Mouse (Mus musculus): Measurements from ENCODE around the gene Parvb. TPM values are rescaled to one million over a fixed set of nuclear protein-coding genes. Genes with fewer than 3 reads are reported as not detected.
A peak's percentile ranks its signal among the peaks of the same experiment; 100 is the strongest.

The Parvb gene
- polyA plus RNA-seq, 1 experiment from 2014 or later, result 3.7 TPM

GRCm38 (mm10) chr15:84246195-84246594 is 14.4 kb downstream of the Parvb start:
- no peak for ATAC-seq (ENCODE audit: low FRiP score, low read depth)
- Histone ChIP-seq H3K4me3 (no peak overlapping the region), H3K27me3 (no peaks in the 10 kb centered on the region), H3K9me3 (no peaks in the 10 kb centered on the region), H3K4me2 (no peak overlapping the region), H3K9ac (no peak overlapping the region), H3K36me3 (no peaks in the 10 kb centered on the region), H3K27ac (replicated peaks) (peak overlapping the region; percentile 36; the same call in 1 of the 2 replicates), H3K4me1 (replicated peaks) (peaks cover 12% of the 10 kb centered on the region)
- 80% methylated on average over 6 of the region's 6 CpGs for WGBS

GRCm38 (mm10) chr15:84247309-84247708 is 15.5 kb downstream of the Parvb start:
- Histone ChIP-seq H3K27me3 (no peaks in the 10 kb centered on the region), H3K4me1 (replicated peaks) (peaks cover 16% of the 10 kb centered on the region), H3K4me2 (no peak overlapping the region), H3K27ac (replicated peaks) (no peak overlapping the region), H3K4me3 (no peak overlapping the region), H3K9ac (no peak overlapping the region), H3K9me3 (no peaks in the 10 kb centered on the region), H3K36me3 (no peaks in the 10 kb centered on the region)
- ATAC-seq (ENCODE audit: low FRiP score, low read depth), result no peak
- WGBS, result 86% methylated on average over 3 of the region's 3 CpGs

- Histone ChIP-seq H3K4me3 (no peak overlapping the region), H3K27me3 (no peaks in the 10 kb centered on the region), H3K4me1 (replicated peaks) (peaks cover 10% of the 10 kb centered on the region), H3K9ac (no peak overlapping the region), H3K36me3 (no peaks in the 10 kb centered on the region), H3K4me2 (no peak overlapping the region), H3K9me3 (no peaks in the 10 kb centered on the region), H3K27ac (replicated peaks) (no peak overlapping the region)
- WGBS, result 29% methylated on average over 13 of the region's 13 CpGs
- 0 out of 2 replicates have a peak, but pooled peaks have one; percentile 19 for ATAC-seq (ENCODE audit: low FRiP score, low read depth)
Observed at GRCm38 (mm10) chr15:84251227-84251626, 19.4 kb downstream of the Parvb start.

- 96% methylated on average over 7 of the region's 7 CpGs for WGBS
- peaks cover 19% of the 10 kb centered on the region for H3K4me1 ChIP-seq (replicated peaks)
- H3K27ac ChIP-seq (replicated peaks), result no peak overlapping the region
- H3K9me3 ChIP-seq, result no peaks in the 10 kb centered on the region
- H3K27me3 ChIP-seq, result no peaks in the 10 kb centered on the region
- H3K4me2 ChIP-seq, result no peak overlapping the region
- H3K9ac ChIP-seq, result no peak overlapping the region
- H3K4me3 ChIP-seq, result no peak overlapping the region
- no peaks in the 10 kb centered on the region for H3K36me3 ChIP-seq
- ATAC-seq (ENCODE audit: low FRiP score, low read depth), result no peak
Observed at GRCm38 (mm10) chr15:84252645-84253044, 20.8 kb downstream of the Parvb start.

GRCm38 (mm10) chr15:84253757-84254156 is 21.9 kb downstream of the Parvb start:
- no peak overlapping the region for H3K4me3 ChIP-seq
- H3K27me3 ChIP-seq, result no peaks in the 10 kb centered on the region
- WGBS, result 54% methylated on average over 11 of the region's 11 CpGs
- H3K9me3 ChIP-seq, result no peaks in the 10 kb centered on the region
- H3K27ac ChIP-seq (replicated peaks), result no peak overlapping the region
- no peak overlapping the region for H3K4me2 ChIP-seq
- no peaks in the 10 kb centered on the region for H3K36me3 ChIP-seq
- peaks cover 19% of the 10 kb centered on the region for H3K4me1 ChIP-seq (replicated peaks)
- ATAC-seq (ENCODE audit: low FRiP score, low read depth), result no peak
- H3K9ac ChIP-seq, result no peak overlapping the region

GRCm38 (mm10) chr15:84254387-84254786 is 22.5 kb downstream of the Parvb start:
- WGBS, result 59% methylated on average over 8 of the region's 8 CpGs
- Histone ChIP-seq H3K4me3 (no peak overlapping the region), H3K4me2 (no peak overlapping the region), H3K4me1 (replicated peaks) (peaks cover 19% of the 10 kb centered on the region), H3K27ac (replicated peaks) (no peak overlapping the region), H3K9ac (no peak overlapping the region), H3K9me3 (no peaks in the 10 kb centered on the region), H3K36me3 (no peaks in the 10 kb centered on the region), H3K27me3 (no peaks in the 10 kb centered on the region)
- ATAC-seq (ENCODE audit: low FRiP score, low read depth), result no peak

- Histone ChIP-seq H3K27me3 (no peaks in the 10 kb centered on the region), H3K4me2 (no peak overlapping the region), H3K4me3 (no peak overlapping the region), H3K9ac (no peak overlapping the region), H3K4me1 (replicated peaks) (peaks cover 29% of the 10 kb centered on the region), H3K9me3 (no peaks in the 10 kb centered on the region), H3K27ac (replicated peaks) (no peak overlapping the region), H3K36me3 (no peaks in the 10 kb centered on the region)
- WGBS, result 75% methylated on average over 12 of the region's 12 CpGs
- no peak for ATAC-seq (ENCODE audit: low FRiP score, low read depth)
Observed at GRCm38 (mm10) chr15:84256254-84256850, 24.5 kb downstream of the Parvb start.

GRCm38 (mm10) chr15:84256864-84257263 is 25.0 kb downstream of the Parvb start:
- no peaks in the 10 kb centered on the region for H3K36me3 ChIP-seq
- no peak overlapping the region for H3K27ac ChIP-seq (replicated peaks)
- 88% methylated on average over 5 of the region's 5 CpGs for WGBS
- H3K4me3 ChIP-seq, result no peak overlapping the region
- no peak overlapping the region for H3K9ac ChIP-seq
- ATAC-seq (ENCODE audit: low FRiP score, low read depth), result no peak
- H3K9me3 ChIP-seq, result no peaks in the 10 kb centered on the region
- no peak overlapping the region for H3K4me2 ChIP-seq
- H3K4me1 ChIP-seq (replicated peaks), result peaks cover 27% of the 10 kb centered on the region
- H3K27me3 ChIP-seq, result no peaks in the 10 kb centered on the region

- Histone ChIP-seq H3K36me3 (no peaks in the 10 kb centered on the region), H3K4me1 (replicated peaks) (peaks cover 31% of the 10 kb centered on the region), H3K4me3 (no peak overlapping the region), H3K27me3 (no peaks in the 10 kb centered on the region), H3K9ac (no peak overlapping the region), H3K27ac (replicated peaks) (no peak overlapping the region), H3K4me2 (no peak overlapping the region), H3K9me3 (no peaks in the 10 kb centered on the region)
- no peak for ATAC-seq (ENCODE audit: low FRiP score, low read depth)
- 59% methylated on average over 9 of the region's 9 CpGs for WGBS
Observed at GRCm38 (mm10) chr15:84258602-84259355, 26.9 kb downstream of the Parvb start.

GRCm38 (mm10) chr15:84260123-84260822 is 28.4 kb downstream of the Parvb start:
- no peaks in the 10 kb centered on the region for H3K9me3 ChIP-seq
- 18% methylated on average over 22 of the region's 22 CpGs for WGBS
- peak overlapping the region; percentile 24; the same call in 1 of the 2 replicates for H3K9ac ChIP-seq
- H3K4me1 ChIP-seq (replicated peaks), result peaks cover 33% of the 10 kb centered on the region
- peak overlapping the region; percentile 18 for H3K4me3 ChIP-seq
- peak overlapping the region; percentile 49 for H3K4me2 ChIP-seq
- 0 out of 2 replicates have a peak, but pooled peaks cover 4% of the 10 kb centered on the region for H3K27me3 ChIP-seq
- no peaks in the 10 kb centered on the region for H3K36me3 ChIP-seq
- peak overlapping the region; percentile 77 for H3K27ac ChIP-seq (replicated peaks)
- peak; percentile 84 for ATAC-seq (ENCODE audit: low FRiP score, low read depth)

GRCm38 (mm10) chr15:84262630-84263029 is 30.8 kb downstream of the Parvb start:
- WGBS, result 81% methylated on average over 6 of the region's 6 CpGs

GRCm38 (mm10) chr15:84263573-84263972 is 31.7 kb downstream of the Parvb start:
- no peak overlapping the region for H3K4me2 ChIP-seq
- H3K9me3 ChIP-seq, result no peaks in the 10 kb centered on the region
- 0 out of 2 replicates have a peak, but pooled peaks cover 4% of the 10 kb centered on the region for H3K27me3 ChIP-seq
- 48% methylated on average over 2 of the region's 2 CpGs for WGBS
- H3K27ac ChIP-seq (replicated peaks), result no peak overlapping the region
- no peaks in the 10 kb centered on the region for H3K36me3 ChIP-seq
- H3K4me1 ChIP-seq (replicated peaks), result peaks cover 22% of the 10 kb centered on the region
- no peak for ATAC-seq (ENCODE audit: low FRiP score, low read depth)
- H3K4me3 ChIP-seq, result no peak overlapping the region
- no peak overlapping the region for H3K9ac ChIP-seq

More at GRCm38 (mm10) chr15:84262630-84263029, 30.8 kb downstream of the Parvb start:
- Histone ChIP-seq H3K9ac (no peak overlapping the region), H3K9me3 (no peaks in the 10 kb centered on the region), H3K36me3 (no peaks in the 10 kb centered on the region), H3K27me3 (0 out of 2 replicates have a peak, but pooled peaks cover 4% of the 10 kb centered on the region), H3K4me3 (no peak overlapping the region), H3K27ac (replicated peaks) (no peak overlapping the region), H3K4me1 (replicated peaks) (peaks cover 22% of the 10 kb centered on the region), H3K4me2 (no peak overlapping the region)
- no peak for ATAC-seq (ENCODE audit: low FRiP score, low read depth)

All from hindbrain, embryonic 15.5 days (tissue).